Mouse (Mus musculus): Measurements from ENCODE around the gene Mfng.

The Mfng gene

GRCm38 (mm10) chr15:78755226-78755625, 18.0 kb downstream of the Mfng start:
- no peak for DNase-seq

DNA sequence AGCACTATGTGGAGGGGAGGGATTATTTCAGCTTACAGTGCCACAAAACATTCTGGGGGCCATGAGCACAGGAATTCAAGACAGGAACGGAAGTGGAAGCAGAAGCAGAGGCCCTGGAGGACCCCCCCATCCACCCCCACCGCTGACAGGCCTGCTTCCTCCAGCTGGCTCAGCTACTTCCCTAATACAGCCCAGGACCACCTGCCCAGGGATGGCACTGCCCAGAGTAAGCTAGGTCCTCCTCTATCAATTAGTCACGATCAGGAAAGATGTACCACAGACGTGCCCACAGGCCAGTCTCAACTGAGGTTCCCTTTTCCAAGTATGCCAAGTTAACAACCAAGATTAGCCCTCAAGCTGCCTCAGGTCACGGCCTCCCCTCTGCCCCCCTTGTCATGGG, 19.1 kb downstream of the Mfng start:
- no peak for DNase-seq

- DNase-seq, result no peak
Measured at GRCm38 (mm10) chr15:78752991-78753390, 20.3 kb downstream of the Mfng start.

GRCm38 (mm10) chr15:78750608-78751350, 22.5 kb downstream of the Mfng start:
- DNase-seq, result no peak

DNA sequence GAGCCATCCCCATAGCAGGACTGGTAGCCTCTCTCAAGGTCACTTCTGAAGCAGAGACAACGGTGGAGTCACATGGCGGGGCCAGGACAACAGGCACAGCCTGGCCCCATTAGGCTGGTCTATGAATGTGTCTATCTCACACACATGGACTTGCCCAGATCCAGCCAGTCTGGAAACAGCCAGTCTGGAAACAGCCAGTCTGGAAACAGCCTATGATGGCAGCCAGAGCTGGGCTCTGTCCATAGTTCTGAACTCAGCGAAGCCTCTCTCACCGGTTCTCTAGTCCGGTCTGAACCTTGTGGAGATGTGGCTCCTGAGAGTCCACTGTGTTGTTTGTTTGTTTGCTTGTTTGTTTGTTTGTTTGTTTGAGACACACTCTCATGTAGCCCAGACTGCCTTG, 23.4 kb downstream of the Mfng start:
- DNase-seq, result no peak

DNA sequence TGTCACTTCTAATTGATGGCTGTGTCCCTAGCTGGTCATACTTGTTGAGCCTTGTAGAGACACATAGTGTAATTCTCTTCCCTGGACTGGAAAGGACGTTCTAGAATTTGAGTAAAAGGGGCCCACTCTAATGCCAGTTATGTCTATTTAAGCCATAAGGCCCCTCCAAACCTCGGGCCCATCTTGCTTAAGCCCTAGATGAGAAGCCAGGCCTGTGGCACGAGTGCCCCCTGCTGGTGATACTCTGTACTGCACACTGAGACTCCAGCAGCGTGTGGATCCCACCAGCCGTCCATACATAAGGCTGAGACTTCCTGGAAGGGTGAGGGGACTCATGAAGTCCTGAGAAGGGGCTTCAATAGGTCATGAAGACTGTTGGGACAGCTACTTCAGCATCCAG, 29.1 kb downstream of the Mfng start:
- DNase-seq, result peak; percentile 59 to 71

- DNase-seq, result no peak
Measured at GRCm38 (mm10) chr15:78742831-78743230, 30.4 kb downstream of the Mfng start.

GRCm38 (mm10) chr15:78740662-78741061, 32.6 kb downstream of the Mfng start:
- DNase-seq, result no peak

GRCm38 (mm10) chr15:78737146-78737545, 36.1 kb downstream of the Mfng start:
- no peak for DNase-seq

DNA sequence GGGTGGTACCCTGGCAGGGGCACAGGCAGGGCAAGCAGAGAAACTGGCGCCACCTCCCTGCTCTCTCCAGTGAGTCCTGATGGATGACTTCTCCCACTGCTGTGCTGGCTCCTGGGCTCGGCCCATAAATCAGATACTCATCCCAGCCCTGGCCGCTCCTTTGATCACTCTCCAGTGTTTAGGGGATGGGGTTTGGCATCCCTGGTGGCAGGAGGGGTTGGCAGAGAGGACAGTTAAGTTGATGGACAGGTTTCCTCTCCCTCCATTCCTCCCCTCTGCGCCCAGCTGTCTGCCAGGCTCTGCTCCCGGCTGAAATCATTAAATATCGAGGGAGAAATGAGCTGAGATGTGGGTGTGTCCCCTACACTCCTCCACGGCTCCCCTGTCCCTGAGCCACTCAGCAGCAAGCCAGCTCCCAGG, 36.6 kb downstream of the Mfng start:
- no peak for DNase-seq

DNA sequence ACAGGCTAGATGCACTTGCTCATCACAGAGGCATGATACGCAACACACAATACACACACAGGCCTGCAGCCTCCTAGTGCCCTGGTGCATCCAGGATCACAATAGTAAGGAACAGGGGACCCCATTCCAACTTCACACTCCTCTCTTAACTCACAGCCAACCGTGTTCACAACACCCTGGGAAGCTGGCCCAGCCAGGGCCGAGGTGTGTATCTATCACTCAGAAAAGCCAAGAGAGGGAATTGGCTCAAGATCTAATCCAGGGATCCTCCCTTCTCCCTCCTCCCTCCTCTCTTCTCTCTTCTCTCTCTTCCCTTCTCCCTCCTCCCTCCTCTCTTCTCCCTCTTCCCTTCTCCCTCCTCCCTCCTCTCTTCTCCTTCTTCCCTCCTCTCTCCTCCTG, 37.1 kb downstream of the Mfng start:
- no peak for DNase-seq

- DNase-seq, result no peak
Measured at GRCm38 (mm10) chr15:78735431-78736180, 37.7 kb downstream of the Mfng start.

GRCm38 (mm10) chr15:78731830-78732229, 41.4 kb downstream of the Mfng start:
- DNase-seq, result no peak

GRCm38 (mm10) chr15:78730315-78731049, 42.8 kb downstream of the Mfng start:
- no peak for DNase-seq

GRCm38 (mm10) chr15:78726697-78727096, 46.6 kb downstream of the Mfng start:
- DNase-seq, result no peak

DNA sequence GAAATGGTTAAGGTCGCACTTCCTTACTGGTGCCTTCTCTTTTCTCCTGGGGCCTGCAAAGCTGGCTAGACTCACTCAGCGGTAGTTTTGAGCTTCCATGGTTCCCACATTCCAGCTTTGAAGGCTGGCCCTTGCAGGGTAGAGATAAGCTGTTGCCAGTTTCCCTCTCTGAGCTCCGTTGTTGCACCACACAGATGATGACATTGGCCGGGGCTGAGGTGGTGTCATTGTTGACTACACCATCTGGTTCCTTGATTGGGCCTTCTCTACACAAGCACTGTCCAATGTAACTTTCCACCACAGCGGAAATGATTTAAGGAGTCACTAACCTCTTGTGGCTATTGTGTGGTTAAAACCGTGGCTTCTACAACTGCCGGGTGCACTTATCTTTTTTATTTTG, 52.7 kb downstream of the Mfng start:
- no peak for DNase-seq

DNA sequence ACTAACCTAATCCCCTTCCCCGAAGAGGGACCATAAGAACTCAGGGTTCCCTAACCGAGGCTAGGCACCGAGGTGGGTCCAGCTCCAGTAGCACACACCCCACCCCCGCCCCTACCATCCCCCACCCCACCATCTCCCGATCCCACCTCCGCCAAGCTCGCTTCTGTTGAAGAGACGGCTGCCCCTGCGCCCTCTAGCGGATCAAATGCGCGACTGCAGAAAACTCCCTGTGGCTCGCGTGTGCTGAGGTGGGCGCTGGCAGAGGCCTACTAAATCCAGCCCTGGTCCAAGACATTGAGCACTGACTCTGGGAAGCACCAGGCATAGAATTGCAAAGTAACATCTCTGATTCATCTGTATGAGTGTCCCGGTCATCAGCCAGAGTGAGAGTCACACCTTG, 53.2 kb downstream of the Mfng start:
- DNase-seq, result peak; percentile 61 to 62

GRCm38 (mm10) chr15:78719416-78719815, 53.9 kb downstream of the Mfng start:
- peak in 1 of 2 experiments; percentile 15 for DNase-seq

DNA sequence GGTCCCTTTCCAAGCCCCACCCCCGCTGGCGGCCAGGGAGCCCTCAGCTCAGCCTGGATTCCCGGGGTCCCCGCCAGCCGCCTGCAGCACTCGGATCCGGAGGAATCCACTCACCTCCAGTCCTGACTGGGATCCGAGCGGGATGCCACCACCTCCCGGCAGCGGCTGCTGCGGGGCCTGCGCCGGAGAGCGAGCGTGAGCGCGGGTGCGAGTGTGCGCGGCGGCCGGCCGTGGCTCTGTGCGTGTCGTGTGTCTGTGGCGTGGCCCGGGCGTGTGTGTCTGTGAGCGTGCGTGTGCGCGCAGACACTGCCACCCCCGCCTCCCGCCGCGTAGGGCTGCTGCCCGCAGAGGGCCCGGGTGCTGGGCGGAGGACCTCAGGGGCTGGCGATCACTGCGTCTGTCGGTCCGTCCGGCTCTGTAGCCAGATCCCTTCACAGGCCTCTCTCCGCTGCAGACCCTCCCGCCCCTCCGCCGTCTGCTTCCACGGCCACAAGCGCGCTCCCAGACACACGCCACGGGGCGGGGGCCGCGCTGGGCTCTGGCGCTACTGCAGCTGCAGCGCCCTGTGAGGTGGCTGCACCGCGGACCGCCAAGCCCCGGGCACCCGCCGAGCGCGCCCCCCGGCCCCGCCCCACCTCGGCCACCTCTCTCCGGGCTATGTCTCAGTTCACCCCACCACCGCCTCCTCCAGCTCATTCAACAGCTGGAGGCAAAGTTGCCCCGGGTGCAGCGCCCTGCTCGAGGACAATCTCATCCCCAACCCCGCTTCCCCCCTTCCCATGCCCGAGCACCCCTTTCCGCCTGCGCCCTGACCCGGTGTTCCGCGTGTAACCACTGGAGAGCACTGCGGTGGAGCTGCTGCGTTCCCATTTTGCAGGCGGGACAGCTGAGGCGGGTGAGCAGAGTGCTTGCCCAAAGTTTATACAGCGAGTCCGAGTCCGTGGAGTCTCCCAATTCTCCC, 54.7 kb downstream of the Mfng start, which contains the start of gene Elfn2:
Gene Elfn2, minus strand, starts transcription at position 482 of the 961 bp plus-strand sequence.
- peak in 1 of 2 experiments; percentile 21 for DNase-seq

DNA sequence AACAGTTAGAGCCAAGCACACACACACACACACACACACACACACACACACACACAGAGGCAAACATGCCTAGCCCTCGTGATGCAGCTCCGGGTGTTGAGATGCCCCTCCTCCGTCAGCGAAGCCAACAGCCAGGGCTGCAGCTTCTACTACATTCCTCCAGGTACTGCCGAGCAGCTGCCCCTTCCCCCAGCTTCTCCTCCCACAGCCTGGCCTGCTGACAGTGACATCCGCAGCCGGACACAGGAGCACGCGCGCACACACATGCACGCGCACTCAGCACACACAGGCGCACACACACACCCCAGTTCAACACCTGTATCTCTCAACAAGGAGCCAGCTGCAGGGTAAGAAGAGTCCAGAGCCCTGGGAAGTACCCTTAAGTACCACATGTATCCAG, 56.3 kb downstream of the Mfng start:
- no peak for DNase-seq

DNA sequence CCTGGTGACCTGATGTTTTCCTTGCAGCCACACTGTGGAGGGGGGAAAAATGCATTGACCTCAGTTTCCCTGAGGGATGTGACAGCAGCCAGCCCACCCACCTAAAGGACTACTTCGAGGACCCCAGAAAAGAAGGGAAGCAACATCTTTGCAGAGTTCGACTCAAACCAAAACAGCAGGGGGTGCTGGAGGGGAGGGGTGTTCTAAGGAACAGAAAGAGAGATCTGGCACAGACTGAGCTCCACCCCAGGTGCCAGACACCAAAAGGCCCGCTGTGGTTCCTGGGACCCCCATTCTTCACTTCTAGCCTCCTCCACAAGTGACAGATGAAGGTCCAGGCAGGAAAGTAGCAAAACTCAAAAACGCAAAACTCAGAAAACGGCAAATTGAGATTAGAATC, 57.4 kb downstream of the Mfng start:
- DNase-seq, result no peak

- no peak for DNase-seq
Measured at GRCm38 (mm10) chr15:78713751-78714150, 59.5 kb downstream of the Mfng start.
